Mouse (Mus musculus) adrenal gland, postnatal 10 days (tissue): Measurements from ENCODE around the gene Faf2. TPM values are rescaled to one million over a fixed set of nuclear protein-coding genes. Genes with fewer than 3 reads are reported as not detected.

ENCODE experiments used
- microRNA-seq: library from miRNA; unstranded; fragments of <30 nt; microRNA quantifications from one replicate; pipeline ENCODE4 v1.2.0, GENCODE M21; 2021
- total RNA-seq, 2 experiments: library from RNA; stranded (reverse); gene quantifications; 2 replicates each; pipeline ENCODE4 v1.2.3; 2021

Faf2 gene
- total RNA-seq, 2 experiments from 2014 or later = 63.5 to 64.7 TPM

Small RNA genes lying within 50 kb of the gene (microRNA-seq; reads per million reads assigned to microRNA genes)
- not detected for gene Gm24195

Other genes with a start within 250 kb of the Faf2 start
- gene Thoc3, start 152.9 kb upstream of the Faf2 start, total RNA-seq = 10 to 100 TPM; 51.1 to 51.8 TPM
- gene Simc1, start 118.0 kb upstream of the Faf2 start, total RNA-seq = 10 to 100 TPM in 1 of 2 experiments, 1 to 10 TPM in 1; 7.5 to 10.2 TPM
- gene 4833439L19Rik, start 56.3 kb upstream of the Faf2 start, total RNA-seq = 100 to 1,000 TPM; 101 to 104 TPM
- 10 to 100 TPM; 27.1 to 31.4 TPM for gene Arl10, start 46.8 kb upstream of the Faf2 start, total RNA-seq
- 10 to 100 TPM; 32.4 to 41.0 TPM for gene Nop16, start 31.7 kb upstream of the Faf2 start, total RNA-seq
- gene Higd2a, start 31.6 kb upstream of the Faf2 start, total RNA-seq = 100 to 1,000 TPM; 255 to 257 TPM
- gene Cltb, start 10.4 kb upstream of the Faf2 start, total RNA-seq = 10 to 100 TPM; 71.6 to 71.7 TPM
- gene Rnf44, start 72.1 kb downstream of the Faf2 start, total RNA-seq = 100 to 1,000 TPM; 100 to 114 TPM
- gene Cdhr2, start 79.7 kb downstream of the Faf2 start, total RNA-seq = 1 to 10 TPM in 1 of 2 experiments, under 1 TPM in 1; 0.85 to 2.1 TPM
- gene Gprin1, start 128.1 kb downstream of the Faf2 start, total RNA-seq = 1 to 10 TPM; 3.4 to 4.8 TPM
- gene Sncb, start 144.8 kb downstream of the Faf2 start, total RNA-seq = 1 to 10 TPM; 1.8 to 4.2 TPM
- gene Eif4e1b, start 162.2 kb downstream of the Faf2 start, total RNA-seq = under 1 TPM in 1 of 2 experiments, not detected in 1; 0.12 TPM
- 10 to 100 TPM; 31.8 to 36.3 TPM for gene Tspan17, start 167.6 kb downstream of the Faf2 start, total RNA-seq